Mouse (Mus musculus) layer of hippocampus, postnatal 10 days (tissue): ENCODE measurements around the gene Evx2. TPM values are rescaled to one million over a fixed set of nuclear protein-coding genes. Genes with fewer than 3 reads are reported as not detected.

Experiments used
- DNase-seq, 2 experiments: peaks; one replicate each; pipeline ENCODE4 v3.0.0; 2021; ENCODE audit warnings: low spot score in 2 of 2
- total RNA-seq, 2 experiments: library from RNA; stranded (reverse); gene quantifications; 2 replicates each; pipeline ENCODE4 v1.2.3; 2021

Gene Evx2
- total RNA-seq, 2 experiments from 2014 or later: not detected

- DNase-seq: no peak
Observed at GRCm38 (mm10) chr2:74681594-74682531, 22.5 kb upstream of the Evx2 start.

- DNase-seq: no peak
Observed at GRCm38 (mm10) chr2:74680561-74681398, 21.4 kb upstream of the Evx2 start.

GRCm38 (mm10) chr2:74679980-74680379, 20.6 kb upstream of the Evx2 start:
- DNase-seq: no peak

- DNase-seq: no peak
Observed at GRCm38 (mm10) chr2:74679596-74679971, 20.2 kb upstream of the Evx2 start.

GRCm38 (mm10) chr2:74678891-74679595, 19.7 kb upstream of the Evx2 start, which contains the start of gene Hoxd11:
Gene Hoxd11 (plus strand): TSS chr2:74679557.
- DNase-seq: no peak

- no peak for DNase-seq
Observed at GRCm38 (mm10) chr2:74677106-74677505, 17.7 kb upstream of the Evx2 start.

GRCm38 (mm10) chr2:74676376-74677052, 17.2 kb upstream of the Evx2 start:
- DNase-seq: no peak

- DNase-seq: no peak
Observed at GRCm38 (mm10) chr2:74675666-74676282, 16.4 kb upstream of the Evx2 start.

GRCm38 (mm10) chr2:74674881-74675665, 15.7 kb upstream of the Evx2 start, which contains the start of gene Hoxd12:
Gene Hoxd12 (plus strand): TSS chr2:74675013.
- DNase-seq: no peak

- DNase-seq: no peak
Observed at GRCm38 (mm10) chr2:74673835-74674425, 14.6 kb upstream of the Evx2 start.

GRCm38 (mm10) chr2:74672481-74673362, 13.4 kb upstream of the Evx2 start:
- DNase-seq: peak in 1 of 2 experiments; percentile 70

GRCm38 (mm10) chr2:74671847-74672246, 12.5 kb upstream of the Evx2 start:
- DNase-seq: no peak

- no peak for DNase-seq
Observed at GRCm38 (mm10) chr2:74670632-74671188, 11.4 kb upstream of the Evx2 start.

- no peak for DNase-seq
Observed at GRCm38 (mm10) chr2:74669650-74670235, 10.4 kb upstream of the Evx2 start.

GRCm38 (mm10) chr2:74669230-74669578, 9.8 kb upstream of the Evx2 start:
- no peak for DNase-seq

- DNase-seq: no peak
Observed at GRCm38 (mm10) chr2:74668370-74669229, 9.2 kb upstream of the Evx2 start.
